Mouse (Mus musculus) testis, adult 2 months (tissue): ENCODE results near the gene Serpinb6a. TPM values are rescaled to one million over a fixed set of nuclear protein-coding genes. Genes with fewer than 3 reads are reported as not detected.
A peak's percentile ranks its signal among the peaks of the same experiment; 100 is the strongest.

ENCODE experiments used
- H3K27ac ChIP-seq: fragments of 200-500 bp; 2 replicates; pipeline ENCODE4 v1.5.1; 2012; ENCODE audit warnings: low read depth, low read length; ENCODE audit not compliant: control insufficient read depth, insufficient read depth
- H3K27me3 ChIP-seq: fragments of 200-500 bp; 2 replicates; pipeline ENCODE4 v1.6.1; 2012; ENCODE audit warnings: mild to moderate bottlenecking, low read length, moderate library complexity; ENCODE audit not compliant: control insufficient read depth, insufficient read depth
- H3K36me3 ChIP-seq: fragments of 200-500 bp; 2 replicates; pipeline ENCODE4 v1.6.1; 2012; ENCODE audit warnings: mild to moderate bottlenecking, low read length; ENCODE audit not compliant: control insufficient read depth, insufficient read depth
- H3K4me1 ChIP-seq: fragments of 200-500 bp; 2 replicates; pipeline ENCODE4 v1.6.1; 2012; ENCODE audit warnings: low read length; ENCODE audit not compliant: control insufficient read depth, insufficient read depth
- H3K4me3 ChIP-seq: fragments of 200-500 bp; 2 replicates; pipeline ENCODE4 v1.5.1; 2012; ENCODE audit warnings: low read depth, mild to moderate bottlenecking, low read length, moderate library complexity, mixed read lengths; ENCODE audit not compliant: control insufficient read depth
- CTCF ChIP-seq: fragments of 200-500 bp; IDR thresholded peaks from 2 replicates; pipeline ENCODE4 v1.5.1; 2012; ENCODE audit warnings: low read depth, mild to moderate bottlenecking, inconsistent platforms, low read length, moderate library complexity; ENCODE audit not compliant: control insufficient read depth, insufficient read depth, insufficient replicate concordance
- POLR2A ChIP-seq: fragments of 200-500 bp; IDR thresholded peaks from 2 replicates; pipeline ENCODE4 v1.6.1; 2012; ENCODE audit warnings: low read depth, mild to moderate bottlenecking, inconsistent platforms, low read length, moderate library complexity; ENCODE audit not compliant: control insufficient read depth
- polyA plus RNA-seq: library from polyadenylated mRNA; depleted of rRNA; stranded (reverse); fragments of >200 nt; gene quantifications from 2 replicates; pipeline ENCODE4 v1.2.3, GENCODE M21; 2012

Gene Serpinb6a
- polyA plus RNA-seq, 1 experiment, result 126 TPM

DNA sequence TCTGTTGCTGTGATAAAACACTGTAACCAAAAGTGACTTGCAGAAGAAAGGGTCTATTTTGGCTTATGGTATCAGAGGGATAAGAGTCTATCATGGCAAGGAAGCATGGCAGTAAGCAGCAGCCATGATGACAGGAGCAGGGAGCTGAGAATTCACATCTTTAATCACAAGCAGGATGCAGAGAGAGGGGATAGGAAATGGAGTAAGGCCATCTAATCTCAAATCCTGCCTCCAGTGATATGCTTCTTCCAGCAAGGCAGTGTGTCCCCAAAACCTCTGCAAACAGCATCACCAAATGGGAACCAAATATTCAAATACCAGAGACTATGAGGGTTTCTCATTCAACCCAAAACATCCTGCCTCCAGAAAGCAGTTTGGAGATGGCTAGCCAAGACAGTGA is 36.0 kb downstream of the Serpinb6a start:
- peaks cover 4% of the 10 kb centered on the region for H3K4me1 ChIP-seq
- TF ChIP-seq CTCF (no peak), POLR2A (no peak)
- peak overlapping the region; percentile 64; the same call in 1 of the 2 replicates for H3K4me3 ChIP-seq
- H3K36me3 ChIP-seq, result no peaks in the 10 kb centered on the region
- no peaks in the 10 kb centered on the region for H3K27me3 ChIP-seq
- peak overlapping the region; percentile 49 for H3K27ac ChIP-seq

DNA sequence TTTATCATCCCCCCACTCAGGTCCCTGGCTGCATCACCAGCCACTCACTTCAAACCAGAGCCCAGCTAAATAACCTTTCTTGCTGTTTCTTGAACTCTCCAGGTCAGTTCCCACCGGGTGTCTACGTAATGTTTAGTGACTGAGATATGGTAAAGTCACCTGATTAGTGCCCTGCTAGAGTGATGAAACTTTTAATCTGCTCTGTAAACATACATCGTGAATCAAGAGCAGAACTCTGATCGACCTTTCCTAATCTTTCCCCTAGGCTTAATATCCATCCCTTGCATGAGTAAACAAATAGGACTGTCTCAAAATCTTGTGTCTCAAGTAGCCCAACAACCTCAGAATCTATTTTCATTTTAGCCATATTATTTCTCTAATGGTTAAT is 36.6 kb downstream of the Serpinb6a start:
- Histone ChIP-seq H3K27me3 (no peaks in the 10 kb centered on the region), H3K27ac (no peak overlapping the region), H3K36me3 (no peaks in the 10 kb centered on the region), H3K4me3 (no peak overlapping the region), H3K4me1 (peaks cover 4% of the 10 kb centered on the region)
- TF ChIP-seq POLR2A, result no peak
- TF ChIP-seq CTCF, result no peak

DNA sequence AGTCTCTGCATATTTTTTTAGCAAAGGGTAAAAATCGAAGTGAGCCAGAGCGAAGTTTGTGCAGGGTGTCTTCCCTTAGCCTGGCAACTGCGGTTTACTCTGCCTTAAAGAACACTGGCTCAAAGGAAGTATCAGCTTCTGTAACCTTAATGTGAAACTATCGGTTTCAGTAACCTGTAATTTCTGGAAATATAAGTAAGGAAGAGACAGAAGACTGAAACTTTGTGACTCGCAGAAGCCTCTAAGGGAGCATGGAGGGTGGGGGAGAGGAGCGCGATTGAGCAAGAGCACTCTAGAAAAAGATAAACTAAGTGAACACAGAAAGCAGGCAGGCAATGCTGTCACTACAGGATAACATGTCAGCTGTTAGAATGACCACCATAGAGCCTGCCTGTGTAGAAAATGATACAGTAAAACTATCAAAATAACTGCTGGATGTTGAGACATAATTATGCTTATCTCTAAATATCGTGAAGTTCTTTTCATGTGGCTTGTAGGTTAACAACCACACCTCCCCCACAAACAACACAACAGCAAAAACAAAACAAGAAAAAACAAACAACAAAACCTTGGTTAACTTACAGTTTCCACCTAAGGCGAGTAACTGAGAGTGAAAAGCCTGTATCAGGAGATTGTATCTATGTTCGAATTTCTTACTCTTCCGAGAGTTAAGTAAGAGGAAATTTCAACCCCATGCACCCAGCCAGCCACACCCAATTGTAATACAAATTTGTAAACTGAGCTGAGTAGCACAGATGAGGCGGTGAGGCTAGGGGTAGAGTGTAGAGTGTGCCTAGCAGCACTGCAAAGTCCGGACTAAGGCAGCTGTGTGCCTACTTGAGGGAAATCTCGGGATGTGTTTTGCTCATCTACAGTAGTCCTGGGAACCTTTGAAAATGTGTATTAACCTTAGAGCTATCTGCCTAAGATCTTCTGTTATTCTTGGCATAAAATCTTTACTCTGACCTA is 37.3 kb downstream of the Serpinb6a start:
- Histone ChIP-seq H3K27me3 (no peaks in the 10 kb centered on the region), H3K4me1 (peaks cover 4% of the 10 kb centered on the region), H3K4me3 (peak overlapping the region; percentile 89)

DNA sequence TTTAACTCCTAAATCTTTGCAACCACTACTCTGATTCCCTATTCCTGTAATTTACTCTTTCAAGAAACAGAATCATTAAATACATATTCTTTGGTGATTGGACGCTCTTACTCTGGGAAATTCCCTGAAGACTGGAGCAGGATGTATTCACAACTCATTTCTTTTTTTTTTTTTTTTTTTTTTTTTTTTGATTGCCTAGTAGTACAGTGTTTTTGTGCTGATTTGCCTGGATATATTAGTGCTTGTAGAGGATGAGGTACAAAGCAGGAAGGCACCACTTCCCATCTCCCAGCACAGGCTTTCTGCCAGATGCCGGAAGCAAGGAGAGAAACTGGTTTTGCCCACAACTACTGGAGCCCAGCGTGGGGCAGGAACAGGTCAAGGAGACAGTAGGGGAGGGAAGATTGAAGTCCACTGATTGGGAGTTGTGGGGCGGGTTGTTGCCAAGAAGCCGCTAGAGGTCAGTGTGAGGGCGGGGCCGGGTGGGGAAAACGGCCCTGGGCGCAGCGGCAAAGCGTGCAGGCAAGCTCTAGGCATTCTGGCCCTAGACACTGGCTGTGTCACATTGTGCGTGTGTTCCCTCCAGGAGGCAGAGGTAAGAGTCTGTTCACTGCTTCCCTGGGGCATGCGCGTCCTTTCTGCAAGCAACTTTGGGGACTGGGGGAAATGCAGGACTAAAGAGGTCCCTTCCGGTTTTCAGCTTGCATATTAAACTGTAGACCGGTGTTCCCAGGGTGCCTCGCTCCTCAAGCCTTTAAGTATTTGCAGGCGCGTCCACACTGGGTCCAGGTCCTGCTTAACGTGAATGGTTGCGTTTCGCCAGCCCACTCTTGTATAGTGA is 38.2 kb downstream of the Serpinb6a start, which contains the start of gene Nqo2:
Gene Nqo2 (plus strand): TSS at position 482 of the 841 bp plus-strand sequence.
- no peaks in the 10 kb centered on the region for H3K36me3 ChIP-seq

More for the DNA sequence above, 37.3 kb downstream of the Serpinb6a start:
- Histone ChIP-seq H3K27ac (peak overlapping the region; percentile 84), H3K36me3 (no peaks in the 10 kb centered on the region)
- TF ChIP-seq CTCF (no peak), POLR2A (no peak)

DNA sequence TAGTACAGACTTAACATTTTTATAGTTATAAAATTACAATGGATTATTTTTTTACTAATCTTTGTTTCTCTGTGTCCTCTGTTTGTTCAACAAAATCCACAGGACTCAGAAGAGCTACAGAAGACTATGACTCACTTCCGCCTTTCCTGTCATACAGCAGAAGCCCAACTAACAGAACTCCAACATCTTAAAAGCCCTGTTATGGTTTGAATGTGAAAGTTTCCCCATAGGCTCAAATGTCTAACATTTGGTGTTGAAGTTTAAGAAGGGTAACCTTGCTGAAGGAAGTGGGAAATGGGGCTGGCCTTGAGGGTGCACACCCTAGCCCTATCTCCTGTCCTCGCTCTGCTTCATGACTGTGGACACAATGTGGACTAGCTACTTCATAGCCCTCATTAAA is 42.8 kb downstream of the Serpinb6a start:
- Histone ChIP-seq H3K4me3 (no peak overlapping the region), H3K27ac (no peak overlapping the region), H3K27me3 (no peaks in the 10 kb centered on the region), H3K4me1 (peaks cover 3% of the 10 kb centered on the region), H3K36me3 (no peaks in the 10 kb centered on the region)
- TF ChIP-seq CTCF (no peak), POLR2A (no peak)

More for the DNA sequence above, 38.2 kb downstream of the Serpinb6a start, which contains the start of gene Nqo2:
- Histone ChIP-seq H3K27me3 (no peaks in the 10 kb centered on the region), H3K27ac (peak within 1 kb of the TSS; percentile 84), H3K4me3 (peak within 1 kb of the TSS; percentile 89), H3K4me1 (peaks cover 4% of the 10 kb centered on the region)
- peak; percentile 18; the same call in 1 of the 2 replicates for TF ChIP-seq POLR2A
- TF ChIP-seq CTCF, result no peak

DNA sequence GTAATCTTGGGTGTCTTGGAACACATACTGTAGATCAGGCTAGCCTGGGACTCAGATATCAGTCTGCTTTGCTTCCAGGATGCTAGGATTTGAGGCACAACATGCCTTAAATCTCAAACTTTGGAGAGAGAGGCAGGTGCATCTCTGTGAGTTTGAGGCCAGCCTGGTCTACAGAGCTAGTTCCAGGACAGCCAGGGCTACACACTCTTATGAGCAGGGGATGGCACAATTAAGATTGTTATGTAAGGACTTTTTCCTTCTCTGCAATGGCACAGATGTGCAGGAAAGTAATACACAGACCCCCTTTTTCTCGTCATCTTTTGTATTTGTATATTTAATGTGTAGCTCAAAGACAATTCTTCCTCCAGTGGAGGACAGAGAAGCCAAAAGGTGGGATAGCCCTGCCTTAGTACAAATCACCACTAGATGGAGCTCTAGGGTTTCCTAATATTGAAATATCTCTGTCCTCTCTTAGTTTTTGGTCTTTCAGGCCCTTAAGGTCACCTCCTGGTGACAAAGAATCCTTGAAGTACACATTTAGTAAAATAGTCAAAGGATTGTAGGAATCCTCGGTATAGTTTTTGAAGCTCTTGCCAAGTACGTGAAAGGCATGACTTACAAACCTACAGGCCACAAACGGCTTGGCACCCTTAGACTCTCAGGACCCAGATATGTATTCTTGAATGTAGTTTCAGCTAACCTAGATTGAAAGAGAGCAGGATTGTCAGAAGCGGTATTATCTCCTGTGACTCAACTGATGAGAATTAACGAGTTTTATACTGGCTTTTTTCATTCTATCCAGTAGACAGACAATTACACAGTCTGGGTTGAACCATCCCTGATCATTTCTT is 45.8 kb downstream of the Serpinb6a start:
- Histone ChIP-seq H3K27me3 (no peaks in the 10 kb centered on the region), H3K27ac (no peak overlapping the region), H3K4me3 (no peak overlapping the region), H3K4me1 (no peaks in the 10 kb centered on the region), H3K36me3 (no peaks in the 10 kb centered on the region)
- TF ChIP-seq POLR2A (no peak), CTCF (no peak)

GRCm38 (mm10) chr13:33952947-33953346 is 49.6 kb downstream of the Serpinb6a start:
- TF ChIP-seq POLR2A (no peak), CTCF (no peak)

More at GRCm38 (mm10) chr13:33952947-33953346, 49.6 kb downstream of the Serpinb6a start:
- Histone ChIP-seq H3K27ac (no peak overlapping the region), H3K36me3 (no peaks in the 10 kb centered on the region), H3K4me3 (no peak overlapping the region), H3K4me1 (no peaks in the 10 kb centered on the region), H3K27me3 (no peaks in the 10 kb centered on the region)
